Mouse (Mus musculus) c-Kit-negative CD71-positive TER-119-positive erythroid progenitor cells, embryonic 14.5 days (primary cell): ENCODE results near the gene Rgs3.
"Not testable (repeated sequence)": the region's sequence is repeated elsewhere in the genome, so short reads cannot be mapped to it uniquely, and the experiment has no call there.

Source experiments
- DNase-seq: peaks from one replicate; pipeline ENCODE4 v3.0.0-alpha.2; 2013; ENCODE audit warnings: low read depth, low spot score

Gene Rgs3

DNA sequence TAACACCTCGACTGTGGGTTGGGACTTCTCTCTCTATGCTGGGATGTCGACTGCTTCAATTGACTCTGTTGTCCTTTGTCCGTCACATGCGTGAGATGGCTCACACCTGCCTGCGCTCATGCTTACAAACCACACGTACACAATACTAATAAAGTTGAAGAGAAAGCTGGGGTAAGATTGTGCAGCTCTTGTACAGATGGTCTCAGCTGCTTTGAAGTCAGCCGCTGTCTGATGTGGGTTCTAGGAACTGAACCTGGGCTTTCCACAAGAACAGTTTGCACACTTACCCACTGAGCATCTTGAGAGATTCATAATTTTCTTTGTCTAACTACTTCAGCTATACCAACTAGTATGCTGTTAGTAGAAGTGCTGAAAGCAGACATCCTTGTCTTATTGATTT lies 7.7 kb upstream of the Rgs3 start:
- no peak for DNase-seq

DNA sequence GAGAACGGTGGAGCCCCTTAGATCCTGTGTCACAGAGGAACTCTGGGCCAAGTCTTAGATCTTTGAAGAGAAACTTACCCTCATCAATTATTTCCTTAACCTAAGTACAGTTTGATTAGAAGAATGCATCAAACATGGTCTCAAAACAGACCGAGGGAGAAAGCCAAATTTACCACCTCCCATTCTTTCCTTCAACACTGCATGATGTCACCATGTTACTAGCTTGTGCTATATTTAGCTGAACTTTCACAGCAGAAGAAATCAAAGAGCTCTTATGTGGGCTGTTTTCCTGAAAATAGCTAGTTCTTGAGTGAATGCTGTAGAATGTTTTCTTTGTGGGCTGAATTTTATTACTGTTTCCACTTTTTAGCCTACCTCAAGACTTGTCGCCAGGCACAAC lies 2.2 kb upstream of the Rgs3 start:
- no peak for DNase-seq

DNA sequence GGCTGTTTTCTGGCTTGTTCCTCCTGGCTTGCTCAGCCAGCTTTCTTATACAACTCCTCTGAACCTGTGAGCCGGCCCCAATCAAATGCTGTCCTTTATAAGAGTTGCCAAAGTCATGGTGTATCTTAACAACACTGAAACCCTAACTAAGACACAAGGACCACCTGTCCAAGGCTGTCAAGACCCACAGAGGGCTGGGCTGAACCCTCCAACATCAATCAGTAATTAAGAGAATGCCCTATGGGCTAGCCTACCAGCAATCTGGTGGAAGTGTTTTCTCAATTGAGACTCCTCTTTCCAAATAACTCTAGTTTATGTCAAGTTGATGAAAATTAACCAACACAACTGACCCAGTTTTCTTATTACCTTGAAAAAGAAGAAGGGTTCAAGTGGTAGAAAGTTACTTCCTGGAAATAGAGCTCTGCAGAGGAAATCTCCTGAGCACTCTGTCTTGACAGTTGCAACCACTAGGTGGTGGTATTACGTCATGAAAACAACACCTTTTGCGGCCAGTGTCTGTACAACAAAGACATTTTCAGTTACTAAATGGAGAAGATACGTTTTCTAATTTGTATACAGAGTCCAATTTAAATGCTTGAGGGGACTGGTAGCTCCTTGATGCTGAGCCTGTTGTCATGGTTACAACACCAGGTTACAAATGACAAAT lies 1.4 kb downstream of the Rgs3 start:
- peak; percentile 46 for DNase-seq

- no peak for DNase-seq
Measured at GRCm38 (mm10) chr4:62561630-62562001, 2.0 kb downstream of the Rgs3 start.

DNA sequence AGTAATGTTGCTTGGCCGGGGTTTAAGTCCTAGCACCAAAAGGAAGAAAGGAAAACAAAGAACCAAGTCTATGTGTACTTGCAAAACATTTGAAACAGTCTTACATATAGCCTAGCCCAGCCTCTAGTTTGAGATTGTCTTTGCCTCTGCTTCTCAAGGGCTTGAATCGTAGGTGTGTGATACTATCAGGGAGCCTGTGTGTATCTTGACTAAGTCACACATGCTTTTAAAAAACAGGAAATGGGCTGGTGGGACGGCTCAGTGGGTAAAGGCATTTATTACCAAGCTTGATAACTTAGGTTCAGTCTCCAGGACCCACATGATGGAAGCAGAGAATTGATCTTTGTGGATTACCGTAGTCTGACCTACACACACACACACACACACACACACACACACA lies 2.4 kb downstream of the Rgs3 start:
- no peak for DNase-seq

DNA sequence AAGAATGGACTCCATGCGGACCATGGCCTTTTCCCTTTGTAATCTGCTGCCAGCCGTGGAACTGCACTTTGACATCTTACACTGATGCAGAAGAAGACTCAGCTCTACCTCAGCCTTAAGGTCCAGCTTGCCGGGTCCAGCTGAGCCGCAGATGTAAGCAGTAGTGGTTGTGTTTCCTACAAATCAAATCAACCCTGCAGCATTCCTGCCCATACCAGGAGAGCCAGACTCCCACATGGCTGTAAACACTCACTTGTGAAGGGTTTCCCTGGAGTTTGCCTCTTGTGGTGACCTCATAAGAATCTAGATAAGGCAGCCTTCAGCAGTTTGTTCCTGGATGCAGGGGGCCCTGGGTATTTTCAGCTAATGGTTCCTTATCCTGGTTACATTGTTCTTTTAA lies 6.9 kb downstream of the Rgs3 start:
- DNase-seq = no peak

DNA sequence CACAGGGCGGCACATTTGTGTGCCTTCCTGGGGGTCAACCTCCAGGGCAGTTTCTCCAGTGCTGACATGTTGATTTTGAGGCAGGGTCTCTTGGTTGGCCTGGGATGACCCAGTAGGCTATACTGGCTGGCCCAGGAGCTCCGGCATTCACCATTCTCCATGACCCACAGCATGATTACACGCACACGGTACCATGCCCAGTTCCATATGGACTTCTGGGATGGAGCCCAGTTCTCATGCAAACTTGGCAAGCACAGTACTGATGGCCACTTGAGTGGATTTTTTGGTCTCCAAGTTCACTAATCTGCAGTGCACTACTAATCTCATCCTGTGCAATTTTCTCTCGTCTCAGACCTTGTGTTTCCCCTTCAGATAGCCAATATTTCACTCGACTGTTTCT lies 8.0 kb downstream of the Rgs3 start:
- no peak for DNase-seq

- DNase-seq = no peak
Measured at GRCm38 (mm10) chr4:62568359-62568758, 8.7 kb downstream of the Rgs3 start.

DNA sequence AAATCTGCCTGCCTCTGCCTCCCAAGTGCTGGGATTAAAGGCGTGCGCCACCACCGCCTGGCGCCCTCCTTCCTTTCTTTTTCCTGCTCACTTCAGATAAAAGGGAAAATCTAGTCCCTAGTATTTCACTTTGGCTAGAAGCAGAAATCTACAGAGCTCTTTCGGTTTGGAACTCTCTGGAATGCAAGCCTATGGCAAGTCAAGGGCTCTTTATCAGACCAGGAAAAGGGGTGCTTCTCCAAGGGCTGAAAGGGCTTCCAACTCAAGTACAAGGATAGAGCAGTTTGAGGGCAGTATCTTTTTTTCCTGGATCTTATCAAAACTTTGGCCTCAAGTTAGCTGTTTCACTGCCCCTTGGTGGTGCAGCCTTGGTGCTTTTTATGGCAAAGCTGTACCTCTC lies 10.0 kb downstream of the Rgs3 start:
- no peak for DNase-seq

DNA sequence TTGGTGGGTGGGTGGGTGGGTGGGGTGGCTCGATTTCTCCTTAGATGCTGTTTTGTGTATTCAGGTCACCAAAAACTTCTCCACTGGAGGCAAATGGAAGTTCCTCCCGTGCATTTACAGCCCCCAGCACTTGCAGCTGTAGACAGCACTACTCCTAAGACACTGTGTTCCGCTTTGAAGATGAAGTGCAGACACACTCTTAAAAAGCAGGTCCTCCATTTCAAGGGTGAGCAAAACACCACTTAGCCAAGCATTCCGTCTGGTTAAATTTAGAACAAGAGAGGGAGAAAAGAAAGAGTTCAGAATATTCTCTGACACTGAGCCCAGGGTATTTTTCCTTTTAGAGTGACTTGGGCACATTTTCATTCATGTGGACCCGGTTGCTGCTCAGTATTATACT lies 10.4 kb downstream of the Rgs3 start:
- DNase-seq = no peak

- DNase-seq = no peak
Measured at GRCm38 (mm10) chr4:62582365-62583264, 23.0 kb downstream of the Rgs3 start.

GRCm38 (mm10) chr4:62583265-62584092 lies 23.8 kb downstream of the Rgs3 start:
- DNase-seq = no peak

- no peak for DNase-seq
Measured at GRCm38 (mm10) chr4:62587067-62587466, 27.4 kb downstream of the Rgs3 start.

DNA sequence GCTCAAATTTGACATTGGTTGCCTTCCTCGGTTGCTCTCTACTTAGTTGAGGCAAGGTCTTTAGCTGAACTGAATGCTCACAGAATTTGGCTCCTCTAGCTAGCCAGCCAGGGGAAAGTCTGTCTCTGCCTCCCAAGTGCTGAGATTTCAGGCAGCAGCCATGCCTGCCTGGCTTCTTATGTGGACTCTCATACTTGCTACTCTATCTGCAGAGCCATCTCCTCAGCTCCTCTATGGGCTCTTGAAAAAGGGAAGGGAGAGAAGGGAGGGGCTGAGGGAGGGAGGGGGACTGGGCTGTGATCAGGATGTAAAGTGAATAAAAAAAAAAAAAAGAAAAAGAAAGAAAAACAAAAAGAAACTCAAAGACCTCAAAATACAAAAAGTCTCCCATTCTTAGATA lies 31.2 kb downstream of the Rgs3 start:
- DNase-seq = no peak

- no peak for DNase-seq
Measured at GRCm38 (mm10) chr4:62591326-62591725, 31.7 kb downstream of the Rgs3 start.

GRCm38 (mm10) chr4:62593546-62594240 lies 34.0 kb downstream of the Rgs3 start:
- DNase-seq = not testable (repeated sequence)

DNA sequence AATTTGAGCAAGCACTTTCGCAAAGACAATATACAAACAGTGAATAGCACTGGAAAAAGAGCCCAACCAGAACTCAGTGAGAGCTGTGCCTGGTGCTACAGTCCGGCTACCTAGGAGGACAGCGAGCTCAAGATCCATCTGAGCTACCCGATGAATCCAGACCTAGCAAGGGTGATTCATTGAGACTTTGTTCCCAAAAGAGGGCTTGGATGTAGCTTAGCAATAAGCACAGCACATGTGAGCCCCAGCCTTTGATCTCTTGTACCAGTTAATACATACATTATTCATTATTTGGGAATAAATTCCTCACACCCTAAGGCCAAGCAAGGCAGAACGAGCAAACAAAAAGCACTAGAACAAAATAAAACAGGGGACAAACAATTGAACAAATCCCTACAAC lies 34.8 kb downstream of the Rgs3 start:
- no peak for DNase-seq

DNA sequence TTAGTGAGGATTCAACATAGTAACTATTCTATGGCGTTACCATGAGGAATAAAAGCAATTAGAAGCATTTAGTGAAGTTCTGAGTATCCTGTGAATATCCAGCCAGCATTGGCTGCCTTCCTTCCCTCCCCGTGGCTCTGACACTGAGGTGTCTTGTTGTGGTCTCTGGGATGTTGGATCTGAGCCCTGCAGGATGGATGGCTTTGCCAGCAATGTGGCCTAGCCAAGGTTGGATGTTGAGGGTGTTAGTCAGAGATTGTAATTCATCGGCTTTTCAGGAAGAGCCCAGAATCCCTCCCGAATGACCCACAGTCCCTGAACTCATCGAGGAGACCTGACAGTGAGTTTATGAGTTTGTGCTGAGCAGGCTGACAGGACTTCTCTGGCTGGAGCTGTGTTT lies 36.4 kb downstream of the Rgs3 start:
- no peak for DNase-seq

DNA sequence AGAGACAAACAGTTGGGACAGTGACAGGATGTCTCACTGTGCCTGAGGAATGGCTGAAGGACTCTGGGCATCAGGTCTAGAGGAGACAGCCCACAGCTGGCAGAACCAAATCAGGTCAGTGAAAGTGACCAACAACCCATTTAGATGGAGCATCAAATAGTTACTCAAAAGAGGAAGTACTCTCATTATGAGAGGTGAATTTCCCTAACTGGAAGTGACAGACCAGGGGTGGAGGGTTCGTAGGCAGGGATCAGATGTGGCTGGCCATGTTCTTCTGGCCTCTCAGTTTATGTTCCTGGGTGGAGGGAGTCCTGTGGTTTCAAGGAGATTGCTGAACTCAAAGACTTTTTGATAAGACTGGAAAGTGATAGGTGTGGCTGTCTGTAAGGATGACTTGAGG lies 40.9 kb downstream of the Rgs3 start:
- no peak for DNase-seq

GRCm38 (mm10) chr4:62603607-62604006 lies 44.0 kb downstream of the Rgs3 start:
- DNase-seq = no peak

- DNase-seq = no peak
Measured at GRCm38 (mm10) chr4:62604094-62604493, 44.4 kb downstream of the Rgs3 start.
